Mouse (Mus musculus): ENCODE measurements around the gene Sod3.

DNA sequence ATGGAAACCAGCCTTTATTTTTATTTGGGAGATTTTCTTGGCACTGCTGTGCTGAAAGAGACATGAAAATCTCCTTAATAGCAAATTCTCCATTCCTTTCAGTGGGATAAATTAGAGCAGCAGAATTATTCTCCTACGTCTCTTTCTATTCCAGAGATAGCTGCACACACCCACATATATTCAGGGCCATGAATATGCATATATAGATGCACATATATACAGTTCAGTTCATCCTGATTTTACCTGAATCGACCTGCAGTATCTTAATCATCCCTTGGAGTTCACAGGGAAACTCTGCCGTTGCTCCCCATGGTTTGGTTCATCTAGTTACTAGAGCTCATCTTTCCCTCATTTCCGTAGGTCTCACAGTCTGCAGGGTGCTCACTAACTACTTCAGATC, 30.2 kb downstream of the Sod3 start:
- no peak for TF ChIP-seq CTCF (IDR thresholded peaks at IDR 0.05; ENCODE audit: low read depth)
- no peak for TF ChIP-seq EP300 (IDR thresholded peaks at IDR 0.05; ENCODE audit: low read depth)

Measured in liver, embryonic 14.5 days (tissue).